Comparison of ENCODE assay signal across 8 mouse cellular contexts in genomic region chr1:184748692-184749152, GRCm38 (mm10). TPM values are rescaled to one million over a fixed set of nuclear protein-coding genes. Genes with fewer than 3 reads are reported as not detected.
DNase-seq lines count a peak whose midpoint lies in the region; ATAC-seq lines count a peak whose summit lies in the region.
"Had no signal": no experiment of that assay in that cellular context is flagged by ENCODE, and none has a peak within 500 bp of the region (broad histone marks: within the 10 kb centered on the region; RNA-seq: fewer than 3 reads in every experiment).

No protein-coding gene starts in this region.

- ATAC-seq in heart, embryonic 15.5 days (replicated peaks; ENCODE audit: insufficient number of reproducible peaks, insufficient read depth, low FRiP score, low read depth), result peak; percentile 85

- H3K27ac ChIP-seq in heart, embryonic 15.5 days, result peak overlapping the region; percentile 78

- no peak overlapping the region for H3K4me3 ChIP-seq in heart, embryonic 15.5 days

- H3K4me2 ChIP-seq in heart, embryonic 15.5 days, result no peak overlapping the region

- 32% methylated on average over 14 of the region's 14 CpGs for WGBS in heart, embryonic 15.5 days

- H3K4me1 ChIP-seq in heart, embryonic 15.5 days (replicated peaks), result peaks cover 6% of the 10 kb centered on the region; the same call in 1 of the 2 replicates

- no peaks in the 10 kb centered on the region; the same call in 1 of the 2 replicates for H3K27me3 ChIP-seq in heart, embryonic 15.5 days

- H3K9me3 ChIP-seq in heart, embryonic 15.5 days (replicated peaks), result no peaks in the 10 kb centered on the region

- no peak overlapping the region for H3K9ac ChIP-seq in heart, embryonic 15.5 days

- DNase-seq in adrenal gland, adult 8-10 months, result peak; percentile 49
- DNase-seq in adrenal gland, postnatal 36 days, result peak; percentile 32 to 51
- peak; percentile 74 to 78 for DNase-seq in kidney, postnatal 36 days
- no peak for DNase-seq in testis, postnatal 10 days (ENCODE audit: low spot score)
- DNase-seq in right cerebral cortex, postnatal 14 days, result no peak
- no peak for DNase-seq in layer of hippocampus, adult 9-11 months
- DNase-seq: thymus, adult 18-20 months had no signal

- no peaks in the 10 kb centered on the region for H3K36me3 ChIP-seq in heart, embryonic 15.5 days

RNA-seq across cellular contexts. Expression of gene Hlx, which starts 16.3 kb away (rescaled TPM):
- 10 to 100 TPM; 10.0 to 16.0 (median 12.7) TPM for total RNA-seq in adrenal gland, adult 8-10 months (2022)
- 10 to 100 TPM in 1 of 2 experiments, 1 to 10 TPM in 1; 7.2 to 14.6 TPM for total RNA-seq in adrenal gland, postnatal 36 days (2021)
- 10.9 and 12.0 TPM in 2 replicates for polyA plus RNA-seq in heart, embryonic 15.5 days (2015; fragmentation: Nextera tagmentation; extraction: Ambion mirVana)

Comparison
In these comparisons a context has a peak if more than half of its experiments do, and no peak if none do; other contexts are left out.
1. DNase-seq: peak in adrenal gland, adult 8-10 months (single experiment), adrenal gland, postnatal 36 days (2 of 2) and kidney, postnatal 36 days (2 of 2); none in testis, postnatal 10 days (single experiment), right cerebral cortex, postnatal 14 days (single experiment) and layer of hippocampus, adult 9-11 months (single experiment).